Mouse (Mus musculus) layer of hippocampus, adult 11-12 months (tissue): ENCODE results near the gene Numb.
"Not testable (repeated sequence)": the region's sequence is repeated elsewhere in the genome, so short reads cannot be mapped to it uniquely, and the experiment has no call there.

Experiments used
- DNase-seq: peaks from one replicate; pipeline ENCODE4 v3.0.0; 2022; ENCODE audit warnings: low spot score

Gene Numb

DNA sequence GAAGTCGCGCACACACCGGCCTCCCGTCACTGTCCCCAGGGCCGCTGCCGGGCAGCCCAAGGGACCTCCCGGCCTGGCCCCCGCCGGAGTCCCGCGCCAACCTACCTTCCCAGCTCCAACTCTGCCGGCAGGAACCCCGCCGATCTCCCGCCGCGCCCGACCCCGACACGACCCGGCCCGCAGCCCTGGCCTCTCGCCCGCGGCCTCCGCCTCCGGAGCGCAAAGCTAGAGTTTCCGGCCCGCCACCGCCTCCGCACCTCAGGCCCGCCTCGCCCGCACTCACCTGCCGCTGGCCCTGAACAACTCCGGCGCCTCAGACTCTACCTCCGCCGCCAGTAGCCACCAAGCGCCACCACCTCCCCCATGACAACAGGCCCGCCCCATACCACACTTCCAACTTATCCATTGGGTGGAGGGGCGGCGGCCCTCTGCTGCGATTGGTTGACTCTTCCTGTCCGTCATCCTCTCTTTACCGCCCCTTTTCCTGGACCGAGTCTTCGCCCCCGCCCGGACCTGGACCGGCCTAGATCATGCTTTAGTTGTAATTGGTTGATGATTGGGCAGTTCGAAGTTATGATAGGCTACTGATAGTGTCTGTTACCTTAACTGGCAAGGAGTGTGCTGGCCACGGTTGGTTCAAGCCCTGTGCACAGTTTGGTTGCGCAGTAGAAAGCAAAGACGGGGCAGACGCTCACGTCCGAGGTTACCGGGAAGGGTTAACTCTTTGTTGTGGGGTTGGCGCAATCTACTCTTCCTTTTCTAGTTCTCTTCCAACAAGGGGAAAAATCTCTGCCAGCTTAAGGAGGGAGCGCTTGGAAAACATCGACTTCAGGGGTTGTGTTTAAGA lies at the start of gene Numb:
Numb (minus strand) TSS at position 400 of the 847 bp plus-strand sequence.
- peak; percentile 99 for DNase-seq

DNA sequence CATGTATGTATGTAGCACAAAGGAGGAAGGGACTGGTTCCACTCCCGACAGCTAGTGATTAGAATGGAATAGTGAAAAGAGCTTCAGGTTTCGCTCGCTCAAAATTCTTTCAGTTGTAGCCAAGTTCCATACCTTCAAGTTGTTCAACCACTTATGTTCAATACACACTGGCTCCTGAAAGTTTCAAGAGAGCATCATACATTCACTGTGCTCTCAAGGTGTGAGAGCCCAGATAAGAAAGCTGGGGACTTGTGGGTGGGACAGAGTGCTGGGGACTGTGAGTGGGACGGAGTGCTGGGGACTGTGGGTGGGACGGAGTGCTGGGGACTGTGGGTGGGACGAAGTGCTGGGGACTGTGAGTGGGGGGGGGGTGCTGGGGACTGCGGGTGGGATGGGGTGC lies 43.5 kb upstream of the Numb start:
- no peak for DNase-seq

DNA sequence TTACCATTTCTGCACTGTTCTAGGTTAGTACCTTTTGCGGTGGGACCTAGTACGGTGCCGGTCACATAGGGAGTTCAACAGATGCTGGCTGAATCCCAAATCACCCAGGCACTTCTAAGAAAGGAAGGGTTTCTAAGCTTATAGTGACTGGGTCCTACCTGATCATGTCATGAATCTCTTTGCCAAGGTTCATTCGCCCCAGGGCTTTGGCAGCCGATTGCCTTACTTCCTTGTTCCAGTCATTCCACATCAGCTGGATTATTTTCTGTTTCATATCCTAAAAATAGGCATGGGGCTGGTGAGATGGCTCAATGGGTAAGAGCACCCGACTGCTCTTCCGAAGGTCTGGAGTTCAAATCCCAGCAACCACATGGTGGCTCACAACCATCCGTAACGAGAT lies 36.5 kb upstream of the Numb start:
- DNase-seq = no peak

DNA sequence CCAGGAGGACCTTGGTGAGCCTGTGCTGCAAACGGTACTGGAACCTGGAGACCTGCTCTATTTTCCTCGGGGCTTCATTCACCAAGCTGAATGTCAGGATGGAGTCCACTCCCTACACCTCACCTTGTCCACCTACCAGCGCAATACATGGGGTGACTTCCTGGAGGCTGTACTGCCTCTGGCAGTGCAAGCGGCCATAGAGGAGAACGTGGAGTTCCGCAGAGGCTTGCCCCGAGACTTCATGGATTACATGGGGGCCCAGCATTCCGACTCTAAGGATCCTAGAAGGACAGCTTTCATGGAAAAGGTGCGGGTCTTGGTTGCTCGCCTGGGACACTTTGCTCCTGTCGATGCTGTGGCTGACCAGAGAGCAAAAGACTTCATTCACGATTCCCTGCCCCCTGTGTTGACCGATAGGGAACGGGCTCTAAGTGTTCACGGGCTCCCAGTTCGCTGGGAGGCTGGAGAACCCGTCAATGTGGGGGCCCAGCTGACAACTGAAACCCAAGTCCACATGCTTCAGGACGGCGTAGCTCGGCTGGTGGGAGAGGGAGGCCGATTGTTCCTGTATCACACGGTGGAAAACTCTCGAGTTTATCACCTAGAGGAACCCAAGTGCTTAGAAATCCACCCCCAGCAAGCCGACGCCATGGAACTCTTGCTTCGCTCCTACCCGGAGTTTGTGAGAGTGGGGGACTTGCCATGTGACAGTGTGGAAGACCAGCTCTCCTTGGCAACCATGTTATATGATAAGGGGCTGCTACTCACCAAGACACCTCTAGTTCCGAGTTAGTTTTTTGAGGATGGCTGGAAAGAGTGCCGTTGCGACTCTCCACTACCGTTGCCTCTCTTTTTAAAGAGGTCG lies 30.2 kb upstream of the Numb start:
- DNase-seq = no peak

DNA sequence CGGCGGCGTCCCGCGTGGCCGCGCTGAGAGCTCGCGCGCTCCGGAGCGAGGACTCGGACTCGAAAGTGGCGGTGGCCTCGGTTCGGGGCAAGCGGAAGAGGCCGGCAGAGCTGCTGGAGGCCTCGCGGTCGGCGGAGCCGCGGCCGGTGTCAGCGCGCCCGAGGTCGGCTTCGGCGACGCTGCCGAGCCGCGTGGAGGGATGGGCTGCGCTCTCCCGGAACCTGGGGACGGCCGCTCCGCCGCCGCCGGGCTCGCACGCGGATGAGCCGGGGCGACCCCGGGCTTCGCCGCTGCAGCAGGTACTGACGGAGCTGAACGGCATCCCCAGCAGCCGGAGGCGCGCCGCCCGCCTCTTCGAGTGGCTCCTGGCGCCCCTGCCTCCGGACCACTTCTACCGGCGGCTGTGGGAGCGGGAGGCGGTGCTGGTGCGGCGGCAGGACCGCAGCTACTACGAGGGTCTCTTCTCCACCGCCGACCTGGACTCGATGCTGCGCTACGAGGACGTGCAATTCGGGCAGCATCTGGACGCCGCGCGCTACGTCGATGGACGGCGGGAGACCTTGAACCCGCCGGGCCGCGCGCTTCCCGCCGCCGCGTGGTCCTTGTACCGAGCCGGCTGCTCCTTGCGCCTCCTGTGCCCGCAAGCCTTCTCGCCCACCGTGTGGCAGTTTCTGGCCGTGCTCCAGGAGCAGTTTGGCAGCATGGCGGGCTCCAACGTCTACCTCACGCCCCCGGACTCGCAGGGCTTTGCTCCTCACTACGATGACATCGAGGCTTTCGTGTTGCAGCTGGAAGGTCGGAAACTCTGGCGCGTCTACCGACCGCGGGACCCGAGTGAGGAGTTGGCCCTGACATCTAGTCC lies 29.3 kb upstream of the Numb start:
- DNase-seq = peak; percentile 46

DNA sequence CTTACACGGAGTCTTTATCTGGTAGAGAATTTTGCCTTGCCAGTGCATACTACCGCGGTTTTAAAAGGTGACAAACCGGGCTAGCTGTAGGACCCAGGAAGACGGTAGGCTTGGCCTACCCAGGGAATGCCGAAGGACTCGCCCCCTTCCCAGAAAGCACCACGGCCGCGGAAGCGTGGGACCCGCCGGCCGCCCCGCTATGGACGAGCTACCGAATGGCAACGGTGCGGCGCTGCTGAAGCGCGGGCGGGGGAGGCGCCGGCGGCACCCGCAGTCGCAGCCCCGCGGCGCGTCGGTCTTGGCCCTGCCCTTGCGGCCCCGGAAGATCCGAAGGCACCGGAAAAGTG lies 28.7 kb upstream of the Numb start, which contains the start of gene Riox1:
Riox1 (plus strand) TSS at position 116 of the 347 bp plus-strand sequence.
- DNase-seq = peak; percentile 82

DNA sequence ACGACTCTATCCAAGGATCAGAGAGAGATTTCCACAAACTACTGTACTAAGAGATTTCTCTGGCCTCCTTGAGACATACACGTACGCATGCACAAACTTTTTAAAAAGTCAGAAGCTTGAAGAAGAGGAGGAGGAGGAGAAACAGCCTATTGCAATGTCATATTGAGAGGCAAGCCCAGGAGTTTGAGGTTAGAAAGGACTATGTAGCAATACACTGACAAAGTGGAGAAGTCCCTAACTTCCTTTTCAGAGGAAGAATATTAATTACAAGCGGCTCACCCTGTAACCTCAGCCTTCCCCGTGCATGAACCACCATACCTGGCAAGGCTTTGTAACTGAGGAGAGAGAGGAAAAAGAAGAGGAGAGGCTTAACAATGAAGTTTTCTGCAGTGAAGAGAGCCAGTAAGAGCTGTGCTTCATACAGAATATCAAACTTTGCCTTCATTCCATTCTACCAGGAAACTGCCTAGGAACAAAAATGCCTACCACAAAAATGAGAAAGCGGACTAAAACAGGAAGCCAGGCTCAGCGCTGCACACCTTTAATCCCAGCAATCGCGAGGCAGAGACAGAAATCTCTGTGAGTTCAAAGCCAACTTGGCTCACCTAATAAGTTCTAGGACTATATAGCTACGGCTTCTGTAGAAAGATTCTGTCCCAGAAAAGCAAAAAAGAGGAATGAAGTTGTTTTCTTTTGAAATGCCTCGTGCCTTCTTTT lies 28.2 kb upstream of the Numb start:
- DNase-seq = no peak

DNA sequence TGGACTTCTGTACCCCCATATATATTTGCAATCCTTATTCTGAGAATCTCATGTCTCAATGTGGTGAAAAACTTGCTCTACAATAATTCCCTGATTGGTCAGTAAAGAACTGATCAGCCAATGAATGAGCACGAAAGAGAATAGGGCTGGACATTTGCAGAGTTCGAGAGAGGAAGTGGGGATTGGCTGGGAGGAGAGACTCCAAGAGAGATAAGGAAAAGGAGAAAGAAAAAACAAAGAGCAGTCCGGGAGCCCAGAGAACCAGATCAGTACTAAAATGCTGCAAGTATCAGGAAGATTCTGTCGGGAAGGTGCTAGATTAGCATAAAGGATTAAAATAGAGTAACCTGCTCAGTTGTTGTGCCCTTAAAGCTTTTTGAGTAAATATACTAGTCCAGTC lies 27.3 kb upstream of the Numb start:
- no peak for DNase-seq

DNA sequence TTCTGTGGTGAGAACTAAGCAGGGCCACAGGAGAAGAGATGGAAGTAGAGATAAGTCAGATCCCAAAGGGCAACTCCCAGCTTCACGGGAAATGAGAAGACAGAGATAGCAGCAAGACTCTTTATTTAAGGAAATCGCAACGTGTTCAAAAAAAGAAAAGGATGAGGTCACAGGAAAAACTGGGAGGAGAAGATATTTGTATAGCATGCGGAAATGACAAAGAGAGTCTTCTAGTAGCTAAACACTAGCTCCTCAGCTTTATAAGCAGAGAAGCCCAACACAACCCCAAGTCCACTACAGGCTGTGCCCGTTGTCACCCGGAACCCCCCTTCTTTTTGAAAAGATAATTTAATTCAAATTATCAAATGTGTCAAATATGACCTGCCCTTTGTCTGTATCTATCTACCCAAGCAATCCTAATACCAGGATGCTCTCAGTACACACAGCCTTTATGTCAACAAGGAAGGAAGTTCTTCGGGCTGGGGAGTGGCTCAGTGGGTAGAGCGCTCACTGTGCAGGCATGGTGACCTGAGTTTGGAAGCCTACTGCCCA lies 25.6 kb upstream of the Numb start:
- no peak for DNase-seq

DNA sequence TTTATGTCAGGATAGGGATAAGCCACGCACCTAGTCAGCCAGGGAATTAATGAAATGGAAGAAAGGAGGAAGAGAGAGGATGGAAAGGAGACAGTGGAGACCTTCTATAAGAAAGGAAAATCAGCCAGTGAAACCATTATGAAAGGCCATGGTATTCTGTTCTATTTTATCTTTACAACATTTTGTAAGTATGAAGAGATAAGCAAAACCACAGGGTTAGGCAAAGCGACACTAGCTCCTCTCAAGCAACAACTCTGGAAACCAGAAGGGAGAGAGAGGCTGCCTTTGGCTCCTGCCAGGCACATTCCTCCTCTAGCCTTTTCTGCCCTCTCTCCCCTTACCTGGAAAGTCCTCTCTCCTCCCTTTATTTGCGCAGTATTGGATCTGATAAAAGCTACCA lies 20.2 kb upstream of the Numb start:
- no peak for DNase-seq

DNA sequence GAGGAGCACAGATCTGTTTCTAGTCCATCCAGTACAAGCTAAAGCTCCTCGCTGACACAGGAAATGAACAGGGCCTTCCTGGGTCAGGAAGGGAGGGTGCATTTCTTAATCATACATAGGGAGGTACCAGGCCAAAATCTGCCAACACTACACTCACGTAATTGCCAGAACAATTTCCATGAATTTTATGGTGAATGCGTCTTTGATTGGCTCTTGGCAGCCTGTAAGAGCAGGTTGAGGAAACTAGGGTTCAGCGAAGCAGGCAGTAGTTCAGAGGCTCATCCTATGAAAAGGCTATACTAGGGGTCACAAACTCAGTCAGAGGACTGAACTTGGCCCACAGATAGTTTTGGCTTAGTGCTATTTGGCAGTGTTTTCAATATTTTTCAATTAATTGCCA lies 18.3 kb upstream of the Numb start:
- no peak for DNase-seq

DNA sequence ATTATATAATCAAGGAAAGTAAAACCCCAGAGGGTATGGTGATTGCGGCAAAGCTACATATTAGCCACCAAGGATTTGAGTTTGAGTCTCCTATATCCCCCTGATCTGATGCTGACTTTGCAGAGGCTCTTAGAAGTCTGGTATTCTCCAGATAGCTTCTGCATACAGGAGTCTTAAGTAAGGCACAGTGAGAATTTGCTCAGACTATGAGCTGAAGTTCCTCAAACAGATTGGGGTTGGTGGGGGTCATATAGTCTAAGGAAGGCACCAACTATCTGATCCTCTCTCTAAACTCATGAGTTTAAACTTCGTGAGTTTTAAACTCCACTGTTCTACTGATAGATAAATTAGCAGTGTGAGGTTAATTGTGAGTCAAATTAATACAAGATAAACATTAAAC lies 17.6 kb upstream of the Numb start:
- no peak for DNase-seq

DNA sequence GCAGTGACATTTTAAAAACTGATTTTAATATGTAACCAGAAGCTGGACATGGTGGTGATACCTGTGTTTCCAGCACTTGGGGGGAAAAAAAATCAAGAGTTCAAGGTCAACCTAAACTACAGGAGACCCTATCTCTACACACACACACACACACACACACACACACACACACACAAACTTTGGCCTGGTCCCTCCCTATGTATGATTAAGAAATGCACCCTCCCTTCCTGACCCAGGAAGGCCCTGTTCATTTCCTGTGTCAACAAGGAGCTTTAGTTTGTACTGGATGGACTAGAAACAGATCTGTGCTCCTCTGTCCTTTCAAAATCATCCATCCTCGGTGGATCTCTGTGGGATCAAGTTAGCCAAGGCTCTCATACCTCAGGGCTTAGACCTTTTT lies 16.9 kb upstream of the Numb start:
- DNase-seq = not testable (repeated sequence)

DNA sequence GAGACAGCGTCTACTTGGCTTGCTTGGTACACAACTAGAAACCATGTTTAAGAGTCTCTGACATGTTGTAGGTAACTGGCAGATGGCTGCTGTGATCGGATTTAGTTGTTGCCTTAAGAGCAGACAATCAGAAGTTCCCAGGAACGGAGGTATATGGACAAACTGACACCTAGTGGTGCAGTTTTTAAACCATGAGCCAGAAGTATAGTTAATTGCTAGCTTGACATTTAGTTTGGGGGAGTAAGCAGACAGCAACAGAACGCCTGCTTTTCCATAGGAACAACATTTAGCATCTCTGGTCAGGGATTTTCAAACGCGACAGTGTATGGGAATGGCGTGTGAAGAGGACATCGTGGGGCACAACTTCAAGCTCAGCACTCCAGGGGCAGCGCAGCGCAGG lies 15.9 kb upstream of the Numb start:
- no peak for DNase-seq

DNA sequence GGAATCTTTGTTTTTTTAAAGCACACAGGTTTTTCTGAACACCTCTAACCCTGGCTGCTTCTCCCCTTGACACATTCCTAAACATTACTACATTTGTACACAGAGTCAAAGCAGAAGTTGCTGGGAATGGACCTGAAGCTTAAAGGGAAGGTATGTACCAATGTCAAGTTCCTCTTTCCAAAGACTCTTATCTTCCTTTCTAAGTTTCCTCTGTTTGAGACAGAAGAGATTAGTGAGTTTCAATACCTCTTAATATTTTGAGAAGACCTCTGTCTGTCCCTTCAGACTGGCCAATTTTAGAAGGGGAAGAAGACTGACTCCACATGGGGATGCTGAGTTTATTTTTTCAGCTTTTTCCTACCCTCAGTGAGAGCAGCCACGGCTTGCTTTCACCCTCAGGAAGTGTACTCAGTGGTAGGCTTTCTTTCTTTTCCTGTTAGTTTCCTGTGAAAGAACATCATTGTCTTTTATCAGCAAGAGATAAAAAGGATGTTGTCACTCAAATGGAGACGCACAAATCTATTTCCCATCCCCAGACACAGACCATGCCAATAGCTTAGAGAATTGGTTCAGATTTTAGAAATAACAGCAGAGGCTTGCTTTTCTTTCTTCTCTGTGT lies 7.6 kb upstream of the Numb start:
- DNase-seq = no peak

DNA sequence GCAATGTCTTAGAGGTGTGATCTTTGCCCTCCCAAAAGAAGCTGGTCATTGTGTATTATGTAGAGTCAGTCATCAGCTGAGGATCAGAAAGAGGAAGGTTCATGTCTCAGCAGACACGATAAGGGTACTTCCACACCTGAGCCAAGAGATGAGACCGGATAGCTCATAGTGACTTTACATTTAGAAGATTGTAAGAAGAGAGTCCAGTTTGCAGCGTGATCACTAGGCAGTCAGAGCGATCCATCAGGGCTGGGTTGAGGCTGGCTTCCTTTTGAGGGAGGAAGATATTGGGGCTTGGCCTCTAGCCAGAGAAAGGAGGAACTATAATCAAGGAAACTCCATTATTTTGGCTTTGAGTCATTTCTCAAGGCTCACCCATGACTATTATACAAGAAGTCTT lies 6.0 kb upstream of the Numb start:
- peak; percentile 43 for DNase-seq

DNA sequence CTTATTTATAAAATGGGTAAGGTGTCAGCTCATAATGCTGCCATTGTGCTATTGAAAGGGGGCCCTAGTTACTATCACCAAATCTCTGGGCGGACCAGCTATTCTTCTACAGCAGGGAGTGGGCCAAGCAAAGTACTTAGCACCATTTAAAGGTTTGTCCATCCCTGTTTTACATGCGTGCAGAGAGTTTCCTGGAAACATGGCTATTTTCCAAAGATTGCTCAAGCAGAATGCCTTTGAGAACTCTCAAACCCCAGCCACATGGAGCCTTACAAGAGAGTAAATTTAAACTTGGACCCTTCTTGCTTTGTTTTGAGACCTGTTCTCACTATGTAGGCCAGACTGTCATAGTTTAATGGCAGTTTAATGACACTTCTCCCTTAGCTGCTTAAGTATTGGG lies 4.3 kb upstream of the Numb start:
- DNase-seq = no peak

DNA sequence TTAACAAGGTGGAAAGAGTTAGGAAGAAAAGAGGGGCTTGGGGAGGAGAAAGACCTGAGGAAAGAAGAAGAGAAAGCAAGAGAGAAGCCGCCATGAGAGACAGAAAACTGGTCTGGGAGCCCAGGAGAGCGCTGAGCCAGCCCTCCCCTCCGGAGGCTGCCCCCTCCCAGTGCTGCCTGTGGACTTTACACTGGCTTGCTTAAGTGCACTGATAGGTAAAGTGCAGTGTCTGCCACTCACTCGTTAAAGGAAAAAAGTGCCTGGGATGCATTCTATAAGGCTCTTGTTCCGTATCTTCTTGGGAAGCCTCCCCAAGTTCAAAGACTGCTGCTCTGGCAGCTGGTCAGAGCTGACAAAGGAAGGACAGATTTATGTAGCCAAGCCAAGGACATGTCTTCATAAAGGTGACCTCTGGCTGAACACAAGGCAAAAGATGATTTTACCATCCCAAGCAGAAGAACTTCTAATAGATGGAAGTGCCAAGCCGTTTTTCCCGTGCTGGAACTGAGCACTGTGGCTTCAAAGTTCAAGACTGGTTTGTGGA lies 3.5 kb upstream of the Numb start:
- no peak for DNase-seq

DNA sequence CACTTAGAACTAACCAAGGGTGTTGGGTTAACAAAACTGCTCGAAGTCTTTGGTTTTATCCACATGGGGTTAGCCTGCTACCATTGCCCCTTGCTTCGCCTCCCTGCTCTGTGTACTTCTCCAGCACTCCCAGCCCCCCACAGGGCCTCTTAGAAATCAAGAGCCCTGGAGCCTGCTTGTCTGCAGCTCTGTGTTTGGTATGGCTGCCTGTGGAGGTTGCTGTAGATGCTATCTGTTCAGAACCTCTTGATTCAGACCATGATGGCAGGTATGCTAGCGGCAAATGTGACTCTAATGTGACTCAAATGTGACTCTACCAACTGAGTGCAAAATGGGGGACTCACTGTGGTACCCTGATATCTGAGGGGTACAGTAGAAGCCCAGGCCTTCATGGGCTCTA lies 2.6 kb upstream of the Numb start:
- DNase-seq = no peak

DNA sequence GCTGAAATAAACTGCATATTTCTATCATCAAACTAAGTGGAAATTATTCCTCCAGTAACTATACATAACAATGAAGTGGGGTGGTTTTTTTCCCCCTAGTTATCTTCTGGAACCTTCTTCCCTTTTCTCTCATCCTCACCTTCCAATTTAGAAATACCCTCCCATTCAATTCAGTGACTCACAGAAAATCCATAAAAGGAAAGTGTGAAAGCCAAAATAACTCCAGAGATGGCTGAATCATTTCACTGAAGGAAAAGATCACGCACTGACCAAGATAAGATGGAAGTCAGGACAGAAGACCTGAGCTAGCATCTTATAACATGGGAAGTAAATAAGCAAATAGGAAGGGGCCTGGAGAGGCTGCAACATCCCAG lies 1.7 kb upstream of the Numb start:
- no peak for DNase-seq
